Mouse (Mus musculus) forebrain, embryonic 10.5 days (tissue): ENCODE measurements around the gene Sat1. TPM values are rescaled to one million over a fixed set of nuclear protein-coding genes. Genes with fewer than 3 reads are reported as not detected.

Source experiments
- DNase-seq: peaks from one replicate; pipeline ENCODE4 v3.0.0-alpha.2; 2017; ENCODE audit warnings: low spot score; ENCODE audit errors: extremely low spot score
- H3K27ac ChIP-seq: fragments of 300-500 bp; sonication (generic); 2 replicates; pipeline ENCODE4 v1.5.1; 2016; ENCODE audit warnings: mild to moderate bottlenecking
- H3K27me3 ChIP-seq: fragments of 300-500 bp; sonication (generic); 2 replicates; pipeline ENCODE4 v1.6.1; 2016; ENCODE audit warnings: mild to moderate bottlenecking; ENCODE audit not compliant: poor library complexity, severe bottlenecking
- H3K36me3 ChIP-seq: fragments of 300-500 bp; sonication (generic); replicated peaks from 2 replicates; pipeline ENCODE4 v1.6.1; 2016; ENCODE audit warnings: mild to moderate bottlenecking, moderate library complexity
- H3K4me1 ChIP-seq: fragments of 300-500 bp; sonication (generic); 2 replicates; pipeline ENCODE4 v1.6.1; 2016
- H3K4me3 ChIP-seq: fragments of 300-500 bp; sonication (generic); 2 replicates; pipeline ENCODE4 v1.5.1; 2016; ENCODE audit warnings: mild to moderate bottlenecking, moderate library complexity
- H3K9me3 ChIP-seq: fragments of 300-500 bp; sonication (generic); 2 replicates; pipeline ENCODE4 v1.6.1; 2016; ENCODE audit warnings: mild to moderate bottlenecking, moderate library complexity
- WGBS: fragments of 180-500 bp; shearing (Covaris S2); methylation state at CpG from one replicate; pipeline ENCODE4 v1.1.7; 2016; 5-methylcytosine and 5-hydroxymethylcytosine counted together
- polyA plus RNA-seq: library from polyadenylated mRNA; unstranded; fragments of >200 nt; fragmentation: Nextera tagmentation; extraction: Ambion mirVana; gene quantifications from 2 replicates; pipeline ENCODE4 v1.2.1, GENCODE M21; 2016

The Sat1 gene
- polyA plus RNA-seq, 1 experiment from 2014 or later, result 58.4 TPM

DNA sequence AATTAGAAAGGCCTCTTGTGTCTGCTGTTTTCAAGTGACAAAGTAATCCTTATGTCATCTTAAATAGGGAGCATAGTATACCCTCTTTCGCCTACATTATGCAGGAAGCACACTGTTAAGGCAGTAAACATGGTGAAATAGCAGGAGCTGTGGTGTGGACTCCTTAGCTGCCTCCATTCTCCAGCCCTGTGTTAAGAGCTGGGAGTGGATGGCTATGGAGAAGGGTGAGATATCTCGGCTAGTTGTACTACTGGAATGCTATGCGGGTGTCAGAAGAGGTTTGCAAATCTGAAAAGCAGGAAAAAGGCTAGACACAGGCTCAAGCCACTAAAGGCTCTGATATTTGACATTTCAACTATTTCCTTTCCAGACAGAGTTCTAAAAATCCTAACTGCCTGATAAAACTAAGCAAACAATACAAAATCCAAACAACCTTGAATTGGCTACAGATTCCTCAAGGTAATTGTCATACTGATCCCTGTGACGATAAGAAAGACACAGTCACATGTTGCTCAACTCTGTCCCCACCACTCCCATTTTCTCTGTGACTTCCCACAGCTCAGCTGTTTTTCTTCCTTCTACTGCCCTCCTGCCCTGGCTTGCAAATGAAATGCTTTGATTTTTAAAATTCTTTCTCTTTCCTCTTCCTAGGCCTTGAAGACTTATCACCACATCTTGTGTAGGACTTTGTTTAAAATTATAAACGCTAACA lies 22.4 kb downstream of the Sat1 start:
- WGBS, result 82% methylated on average over 5 of the region's 5 CpGs
- H3K27ac ChIP-seq, result no peak overlapping the region
- no peaks in the 10 kb centered on the region for H3K4me1 ChIP-seq
- H3K4me3 ChIP-seq, result no peak overlapping the region
- no peak for DNase-seq
- H3K27me3 ChIP-seq, result no peaks in the 10 kb centered on the region
- no peaks in the 10 kb centered on the region for H3K9me3 ChIP-seq
- H3K36me3 ChIP-seq, result no peaks in the 10 kb centered on the region

DNA sequence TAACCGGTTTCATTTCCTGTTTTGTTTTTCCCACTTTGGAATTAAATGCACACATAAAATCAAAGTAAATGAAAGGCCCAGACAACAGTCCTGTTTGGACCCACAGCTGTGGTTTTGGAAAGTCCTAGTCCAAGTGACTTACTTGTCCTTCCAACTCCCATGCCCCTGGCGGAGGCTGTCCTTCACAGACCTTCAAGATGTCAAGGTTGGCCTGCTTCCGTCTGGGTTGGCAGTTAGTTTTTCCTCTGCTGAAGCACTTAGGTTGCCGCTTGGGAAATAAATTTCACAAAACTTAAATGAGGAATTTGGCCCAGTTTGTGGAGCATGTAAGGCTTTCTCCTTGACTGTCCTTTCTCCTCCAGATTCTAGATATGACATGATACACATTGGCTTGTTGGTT lies 24.3 kb downstream of the Sat1 start:
- Histone ChIP-seq H3K27ac (no peak overlapping the region), H3K4me3 (no peak overlapping the region), H3K27me3 (no peaks in the 10 kb centered on the region), H3K4me1 (no peaks in the 10 kb centered on the region), H3K9me3 (no peaks in the 10 kb centered on the region), H3K36me3 (no peaks in the 10 kb centered on the region)
- DNase-seq, result no peak
- 91% methylated on average over 4 of the region's 4 CpGs for WGBS

DNA sequence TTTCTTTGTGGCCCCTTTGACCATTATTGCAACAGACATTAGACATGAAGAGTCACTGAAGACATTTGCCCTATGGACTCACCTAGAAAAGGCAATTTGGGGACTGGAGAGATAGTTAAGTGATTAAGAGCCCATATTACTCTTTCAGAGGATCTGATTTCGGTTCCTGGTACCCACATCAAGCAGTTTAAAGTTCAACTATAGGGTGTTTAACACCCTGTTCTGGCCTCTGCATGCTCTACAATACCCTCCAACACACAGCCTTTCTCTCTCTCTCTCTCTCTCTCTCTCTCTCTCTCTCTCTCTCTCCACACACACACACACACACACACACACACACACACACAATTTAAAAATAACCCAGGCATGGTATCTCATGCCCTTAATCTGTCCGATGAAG lies 38.6 kb downstream of the Sat1 start:
- no peak for DNase-seq
- Histone ChIP-seq H3K4me3 (no peak overlapping the region), H3K4me1 (no peaks in the 10 kb centered on the region), H3K9me3 (no peaks in the 10 kb centered on the region), H3K27me3 (no peaks in the 10 kb centered on the region), H3K27ac (no peak overlapping the region), H3K36me3 (no peaks in the 10 kb centered on the region)
- WGBS, result 79% methylated on average over 2 of the region's 2 CpGs

DNA sequence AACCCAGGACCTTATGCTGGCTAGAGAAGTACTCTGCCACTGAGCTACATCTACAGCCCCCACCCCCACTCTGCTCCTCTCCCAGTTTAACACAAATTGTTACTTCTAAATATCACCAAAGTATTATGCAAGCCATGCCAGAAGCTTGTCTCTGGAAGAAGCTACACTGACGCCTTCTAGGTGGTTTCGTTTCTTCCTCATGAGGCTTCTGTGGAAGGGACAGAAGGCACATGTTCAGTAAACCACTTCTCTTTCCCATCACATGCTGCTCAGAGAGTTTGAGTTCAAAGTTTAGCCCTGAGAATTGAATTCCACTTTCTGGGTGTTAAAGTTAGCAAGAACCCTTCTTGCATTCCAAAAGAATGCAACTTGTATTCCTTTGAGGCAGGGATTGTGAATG lies 39.0 kb downstream of the Sat1 start:
- H3K9me3 ChIP-seq, result no peaks in the 10 kb centered on the region

DNA sequence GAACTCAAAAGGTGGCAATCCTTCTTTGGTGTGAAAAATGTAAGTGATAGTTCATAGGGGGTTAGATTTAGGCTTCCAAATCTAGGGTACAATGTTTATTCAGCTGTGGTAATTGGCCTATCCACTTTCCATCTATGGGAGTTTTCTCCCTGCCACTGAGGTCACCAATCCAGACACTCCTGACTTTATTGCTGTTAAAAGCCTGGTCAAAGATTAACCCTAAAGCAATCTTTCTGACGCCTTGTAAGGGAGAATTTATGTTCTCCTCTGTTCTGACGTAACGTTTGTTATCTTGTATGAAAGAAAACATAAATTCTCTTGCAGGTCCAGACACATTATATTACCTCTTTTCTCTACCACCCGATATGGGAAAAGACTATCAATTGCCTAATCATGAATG lies 40.7 kb downstream of the Sat1 start:
- no peaks in the 10 kb centered on the region for H3K9me3 ChIP-seq
- no peaks in the 10 kb centered on the region for H3K27me3 ChIP-seq
- no peaks in the 10 kb centered on the region for H3K4me1 ChIP-seq
- H3K4me3 ChIP-seq, result no peak overlapping the region
- 82% methylated on average over 4 of the region's 4 CpGs for WGBS
- no peaks in the 10 kb centered on the region for H3K36me3 ChIP-seq
- no peak for DNase-seq
- H3K27ac ChIP-seq, result no peak overlapping the region

More for the DNA sequence above, 39.0 kb downstream of the Sat1 start:
- 90% methylated on average over 2 of the region's 2 CpGs for WGBS
- Histone ChIP-seq H3K27ac (no peak overlapping the region), H3K36me3 (no peaks in the 10 kb centered on the region), H3K27me3 (no peaks in the 10 kb centered on the region), H3K4me1 (no peaks in the 10 kb centered on the region), H3K4me3 (no peak overlapping the region)
- no peak for DNase-seq

DNA sequence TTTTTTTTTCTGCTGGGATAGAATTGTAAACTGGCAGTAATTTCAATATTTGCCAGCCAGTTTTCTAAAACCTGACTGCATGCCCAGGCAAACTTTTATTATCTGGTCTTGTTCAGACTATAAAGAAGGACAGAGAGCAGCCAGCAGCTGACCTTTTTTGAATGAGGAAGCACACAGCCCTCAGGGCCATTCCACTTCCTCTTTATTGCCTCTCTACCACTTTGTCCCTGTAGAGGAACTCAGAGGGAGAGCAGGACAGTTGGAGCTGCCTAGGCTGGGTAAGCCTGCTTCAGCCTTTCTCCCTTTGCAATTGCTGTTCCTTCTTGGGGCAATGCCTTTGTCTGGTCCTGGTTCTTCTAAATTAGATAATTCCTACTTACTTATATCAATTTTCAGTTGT lies 43.9 kb downstream of the Sat1 start:
- Histone ChIP-seq H3K27me3 (no peaks in the 10 kb centered on the region), H3K27ac (no peak overlapping the region), H3K36me3 (no peaks in the 10 kb centered on the region), H3K9me3 (no peaks in the 10 kb centered on the region), H3K4me3 (no peak overlapping the region), H3K4me1 (no peaks in the 10 kb centered on the region)
- no peak for DNase-seq

DNA sequence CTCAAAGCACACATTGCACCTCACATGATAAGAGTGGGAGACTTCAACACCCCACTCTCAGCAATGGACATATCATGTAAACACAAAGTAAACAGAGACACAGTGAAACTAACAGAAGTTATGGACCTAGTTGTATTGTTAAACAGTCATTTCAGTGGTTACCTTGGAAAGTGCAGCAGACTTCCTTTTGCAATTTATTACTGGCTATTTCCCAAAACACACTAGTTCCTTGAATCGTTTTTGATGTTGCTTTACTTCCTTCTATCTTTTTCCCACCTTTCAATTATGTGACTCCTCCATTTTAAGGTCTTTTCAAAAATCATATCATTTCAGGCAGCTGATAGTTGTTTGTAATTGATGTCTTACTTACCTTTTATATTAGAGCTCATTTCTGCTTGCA lies 44.5 kb downstream of the Sat1 start:
- Histone ChIP-seq H3K27ac (no peak overlapping the region), H3K4me1 (no peaks in the 10 kb centered on the region), H3K4me3 (no peak overlapping the region), H3K9me3 (no peaks in the 10 kb centered on the region), H3K27me3 (no peaks in the 10 kb centered on the region), H3K36me3 (no peaks in the 10 kb centered on the region)
- 71% methylated on average over 1 of the region's 1 CpGs for WGBS
- no peak for DNase-seq

DNA sequence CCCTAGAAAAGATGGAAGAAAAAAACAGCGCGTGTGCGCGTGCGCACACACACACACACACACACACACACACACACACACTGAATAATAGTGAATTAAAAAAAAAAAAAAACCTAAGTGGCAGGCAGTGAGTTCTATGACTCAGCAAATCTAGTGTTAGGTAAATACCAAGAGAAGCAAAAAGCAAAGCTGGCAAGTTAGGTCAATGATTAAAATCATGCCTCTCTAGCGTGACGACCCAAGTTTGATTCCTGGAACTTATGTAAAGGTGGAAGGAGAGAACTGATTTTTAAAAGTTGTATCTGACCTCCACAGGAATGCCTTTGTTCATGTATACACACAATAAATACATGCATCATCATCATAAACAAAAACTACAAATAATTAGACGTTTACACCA lies 46.4 kb downstream of the Sat1 start:
- no peaks in the 10 kb centered on the region for H3K36me3 ChIP-seq
- H3K27me3 ChIP-seq, result no peaks in the 10 kb centered on the region
- WGBS, result 89% methylated on average over 8 of the region's 8 CpGs
- H3K4me1 ChIP-seq, result no peaks in the 10 kb centered on the region
- H3K4me3 ChIP-seq, result no peak overlapping the region
- DNase-seq, result no peak
- H3K9me3 ChIP-seq, result no peaks in the 10 kb centered on the region
- no peak overlapping the region for H3K27ac ChIP-seq

DNA sequence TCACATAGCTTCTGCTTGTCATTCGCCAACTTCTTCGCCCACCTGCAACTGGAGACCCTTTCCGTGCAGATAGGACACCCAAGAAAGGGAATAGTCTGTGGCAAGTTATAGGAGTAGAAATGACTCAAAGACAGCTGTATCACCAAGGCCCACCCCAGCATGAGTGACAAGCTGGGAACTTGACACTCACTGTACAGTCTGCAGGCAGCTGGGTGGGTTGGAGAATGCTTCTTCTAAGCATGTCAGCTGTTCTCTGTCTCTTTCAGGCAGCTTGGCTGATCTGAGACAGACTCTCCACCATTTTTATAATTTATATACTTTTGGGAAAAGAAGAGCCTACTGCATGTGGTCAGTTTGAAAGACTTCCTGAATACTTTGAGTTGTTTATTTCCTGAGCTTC lies 48.6 kb downstream of the Sat1 start:
- Histone ChIP-seq H3K4me1 (no peaks in the 10 kb centered on the region), H3K27me3 (no peaks in the 10 kb centered on the region), H3K27ac (no peak overlapping the region), H3K36me3 (no peaks in the 10 kb centered on the region), H3K9me3 (no peaks in the 10 kb centered on the region), H3K4me3 (no peak overlapping the region)
- WGBS, result 92% methylated on average over 3 of the region's 3 CpGs
- no peak for DNase-seq

DNA sequence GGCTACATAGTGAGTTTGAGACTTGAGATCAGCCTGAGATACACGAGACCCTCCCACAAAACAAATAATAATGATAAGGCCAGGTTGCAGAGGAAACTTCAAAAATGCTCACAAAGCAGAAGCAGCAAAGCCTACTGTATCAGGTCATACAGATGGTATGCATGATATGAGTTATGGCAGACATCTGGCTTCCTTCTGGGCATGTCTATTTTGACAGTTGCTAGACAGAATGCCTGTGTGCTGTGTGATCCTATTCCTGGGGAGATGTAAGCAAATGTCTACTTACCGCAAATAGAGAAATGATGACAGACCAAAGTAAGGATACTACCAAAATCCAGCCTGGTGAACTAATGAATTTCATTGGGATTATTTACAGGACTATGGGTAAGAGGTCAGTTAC lies 49.9 kb downstream of the Sat1 start:
- no peaks in the 10 kb centered on the region for H3K4me1 ChIP-seq
- no peaks in the 10 kb centered on the region for H3K27me3 ChIP-seq
- no peaks in the 10 kb centered on the region for H3K36me3 ChIP-seq
- no peaks in the 10 kb centered on the region for H3K9me3 ChIP-seq
- 90% methylated on average over 2 of the region's 2 CpGs for WGBS
- no peak overlapping the region for H3K4me3 ChIP-seq
- no peak overlapping the region for H3K27ac ChIP-seq
- no peak for DNase-seq

DNA sequence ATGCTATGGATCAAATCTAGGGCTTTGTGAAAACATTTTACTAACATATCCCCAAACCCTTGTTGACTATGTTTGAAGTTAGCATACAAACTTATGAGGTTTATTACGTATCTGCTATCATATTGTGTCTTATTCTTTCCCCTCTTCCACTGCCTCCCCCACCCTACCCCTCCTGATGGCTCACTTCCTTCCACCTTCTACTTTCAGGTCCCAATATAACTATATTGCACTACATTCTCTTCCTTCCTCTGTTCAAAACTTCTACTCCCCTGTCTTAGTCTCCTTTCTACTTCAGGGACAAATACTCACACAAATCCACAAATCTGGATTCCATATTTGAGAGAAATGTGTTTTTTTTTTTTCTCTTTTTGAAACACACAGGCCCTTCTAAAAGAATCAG lies 52.7 kb downstream of the Sat1 start:
- H3K27me3 ChIP-seq, result no peaks in the 10 kb centered on the region
- no peaks in the 10 kb centered on the region for H3K4me1 ChIP-seq
- H3K36me3 ChIP-seq, result no peaks in the 10 kb centered on the region
- H3K4me3 ChIP-seq, result no peak overlapping the region
- H3K9me3 ChIP-seq, result no peaks in the 10 kb centered on the region
- no peak for DNase-seq
- no peak overlapping the region for H3K27ac ChIP-seq
- WGBS, result 64% methylated on average over 1 of the region's 1 CpGs

Other genes with a start within 250 kb of the Sat1 start
- gene Magea8, start 220.6 kb downstream of the Sat1 start, polyA plus RNA-seq, result not detected in 2 replicates
- gene Magea5, start 153.3 kb downstream of the Sat1 start, polyA plus RNA-seq, result not detected in 2 replicates
- gene Magea1, start 126.7 kb downstream of the Sat1 start, polyA plus RNA-seq, result not detected in 2 replicates
- not detected in 2 replicates for gene Magea2, start 122.8 kb downstream of the Sat1 start, polyA plus RNA-seq
- not detected in 2 replicates for gene Cldn34b2, start 88.0 kb downstream of the Sat1 start, polyA plus RNA-seq
- gene Acot9, start 46.0 kb upstream of the Sat1 start, polyA plus RNA-seq, result 15.9 and 16.8 TPM in 2 replicates
- gene Prdx4, start 124.3 kb upstream of the Sat1 start, polyA plus RNA-seq, result 275 and 278 TPM in 2 replicates